Mouse (Mus musculus) kidney, adult 9 months (tissue): ENCODE results near the gene Gpr84.

ENCODE experiments used
- DNase-seq: peaks from one replicate; pipeline ENCODE4 v3.0.0; 2022

Gene Gpr84

DNA sequence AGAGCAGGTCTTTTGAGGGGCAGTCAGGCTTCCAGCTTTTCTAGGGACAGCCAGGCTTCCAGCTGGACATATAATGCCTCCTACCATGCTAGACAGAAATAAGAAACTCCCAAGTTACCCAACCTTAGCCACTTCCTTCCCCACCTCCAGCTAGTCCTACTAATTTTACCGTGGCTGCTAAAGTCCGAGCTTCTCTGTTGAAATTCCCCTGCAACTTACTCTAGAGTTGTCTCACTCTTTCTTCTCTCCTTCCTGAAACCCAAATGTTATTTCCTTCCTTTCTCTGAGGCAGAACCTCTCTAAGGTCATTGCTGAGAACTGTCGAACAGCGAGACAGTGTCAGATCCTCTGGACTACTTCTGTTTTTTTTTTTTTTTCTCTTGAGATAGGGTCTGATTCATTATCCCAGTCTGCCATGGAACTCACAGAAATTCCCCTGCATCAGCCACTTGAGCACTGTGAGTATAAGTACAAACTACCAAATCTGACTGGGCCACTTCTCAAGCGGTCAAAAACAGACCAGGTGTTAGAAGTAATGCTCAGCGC is at the start of gene Gpr84:
TSS of gene Gpr84 (minus strand) at position 248 of the 546 bp plus-strand sequence.
- no peak for DNase-seq

DNA sequence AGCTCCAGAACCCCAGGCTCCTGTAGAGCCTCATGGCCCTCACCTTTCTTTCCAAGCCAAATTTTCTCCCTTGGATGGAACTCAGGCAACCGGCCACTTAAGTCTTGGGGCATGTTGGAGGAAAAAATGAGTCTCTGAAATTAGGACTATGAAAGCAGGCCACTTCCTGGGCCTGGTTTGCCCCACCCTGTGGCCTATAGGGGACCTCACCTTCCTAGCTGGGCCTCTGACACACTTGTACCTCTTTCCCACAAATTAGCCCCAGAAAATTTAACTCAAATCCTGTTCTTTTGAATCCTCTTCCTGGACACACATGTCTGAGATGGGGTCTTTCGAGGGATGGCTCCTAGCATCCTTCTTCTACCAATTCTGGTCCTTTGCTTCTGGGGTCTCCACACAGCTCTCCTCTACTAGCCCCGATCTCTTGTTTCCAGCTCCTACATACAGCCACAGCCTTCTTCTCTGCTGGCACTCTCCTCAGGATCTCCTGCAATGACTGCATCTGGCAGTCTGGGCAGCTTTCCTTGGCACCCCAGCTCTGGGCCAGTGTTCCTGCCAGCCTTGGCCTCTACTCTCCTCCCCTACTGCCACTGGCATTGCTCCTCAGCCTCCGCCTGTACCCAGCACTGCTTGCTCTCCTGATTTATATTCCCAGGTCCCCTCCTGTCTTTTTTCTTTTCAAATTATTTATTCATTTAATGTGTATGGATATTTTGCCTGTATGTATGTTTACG is 49.6 kb upstream of the Gpr84 start:
- no peak for DNase-seq

DNA sequence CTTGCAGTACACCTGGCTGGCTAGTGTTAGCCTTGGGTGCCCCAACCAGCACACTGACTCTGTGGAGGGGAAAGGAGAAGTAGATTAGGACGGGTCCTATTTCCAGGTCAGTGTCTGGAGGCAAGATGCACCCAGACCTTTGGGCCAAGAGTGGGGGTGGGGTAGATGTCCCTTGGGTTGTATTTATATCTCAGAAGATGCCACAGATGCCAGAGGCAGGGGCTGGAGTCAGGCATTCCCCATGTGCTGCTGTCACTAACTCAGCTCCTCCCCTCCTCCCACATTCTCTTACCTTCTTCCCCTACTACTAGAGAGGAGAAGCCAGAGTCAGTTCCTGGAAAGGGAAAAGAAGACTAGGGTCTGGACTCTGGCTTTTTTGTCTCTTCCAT is 48.7 kb upstream of the Gpr84 start:
- DNase-seq, result no peak

DNA sequence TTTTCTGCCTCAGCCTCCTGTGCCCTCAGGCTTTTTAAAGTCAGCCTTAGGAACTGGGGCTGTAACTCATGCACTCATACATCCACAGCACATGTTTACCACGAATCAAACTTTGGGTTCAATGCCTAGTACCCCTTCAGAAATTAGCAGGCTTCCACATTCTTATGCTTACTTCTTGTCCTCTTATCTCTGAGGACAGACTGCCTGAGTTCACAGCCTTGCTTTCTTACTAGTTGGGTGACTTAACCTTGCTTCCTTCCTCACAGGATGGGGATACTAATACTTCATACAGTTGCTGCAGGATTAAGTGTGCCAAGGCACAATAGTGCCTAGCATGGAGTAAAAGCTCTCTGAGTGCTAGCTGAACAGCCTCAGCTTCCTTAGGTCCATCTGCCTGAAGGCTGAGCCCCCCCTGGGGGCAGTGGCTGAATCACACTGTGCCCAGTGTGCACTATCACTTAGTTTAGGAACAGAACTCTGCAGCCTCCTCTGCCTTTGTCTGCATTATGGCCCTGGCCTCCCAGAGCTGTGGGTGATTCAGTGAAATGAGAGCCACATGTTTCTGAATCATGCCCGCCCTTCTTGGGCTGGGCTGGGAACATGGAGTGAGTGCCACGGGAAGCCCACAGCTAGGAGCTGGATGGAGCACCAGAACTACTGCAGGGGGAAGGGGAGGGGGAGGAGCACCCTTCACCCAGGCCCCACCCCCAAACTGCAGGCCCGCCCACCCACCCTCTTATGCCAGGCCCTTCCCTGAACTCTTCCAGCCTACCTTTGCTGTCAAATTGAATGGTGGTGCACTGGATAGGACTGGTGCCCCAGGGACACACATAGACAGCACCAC is 48.1 kb upstream of the Gpr84 start:
- peak; percentile 38 for DNase-seq

DNA sequence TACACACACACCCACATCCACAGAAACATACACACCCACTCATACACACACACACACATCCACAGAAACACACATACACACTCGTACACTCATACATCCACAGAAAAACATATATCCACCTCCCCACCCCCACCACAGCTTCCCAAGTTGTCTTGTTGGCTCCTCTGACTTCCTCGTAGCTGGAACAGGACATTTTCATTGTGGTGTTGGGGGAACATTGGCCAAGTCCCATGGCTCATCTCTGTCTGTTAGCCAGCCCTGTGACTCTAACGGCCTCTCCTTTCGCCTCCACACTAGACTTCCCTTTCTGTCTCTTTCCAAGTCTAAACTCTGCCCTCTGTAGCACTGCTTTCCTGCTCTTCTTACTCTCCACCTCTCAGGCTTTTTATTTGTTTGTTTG is 47.4 kb upstream of the Gpr84 start:
- DNase-seq, result no peak

DNA sequence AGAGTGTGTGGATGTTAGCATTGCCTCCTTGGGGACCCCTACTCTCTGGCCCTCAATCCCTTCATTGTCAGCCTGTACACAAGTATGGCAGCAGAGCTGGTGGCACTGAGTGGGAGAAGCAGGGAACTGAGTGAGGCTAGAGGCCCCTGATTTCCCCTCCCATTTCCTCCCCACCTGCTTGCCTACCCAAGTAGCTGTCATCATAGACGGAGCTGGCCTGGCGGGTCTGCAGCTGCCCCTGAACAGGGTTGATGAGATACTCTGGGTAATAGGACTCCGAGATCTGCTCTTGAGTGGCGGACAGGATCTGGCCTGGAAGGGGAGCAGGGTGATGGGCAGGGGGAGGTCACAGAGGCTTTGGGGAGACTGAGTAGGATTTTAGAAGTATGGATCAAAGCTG is 45.7 kb upstream of the Gpr84 start:
- no peak for DNase-seq

DNA sequence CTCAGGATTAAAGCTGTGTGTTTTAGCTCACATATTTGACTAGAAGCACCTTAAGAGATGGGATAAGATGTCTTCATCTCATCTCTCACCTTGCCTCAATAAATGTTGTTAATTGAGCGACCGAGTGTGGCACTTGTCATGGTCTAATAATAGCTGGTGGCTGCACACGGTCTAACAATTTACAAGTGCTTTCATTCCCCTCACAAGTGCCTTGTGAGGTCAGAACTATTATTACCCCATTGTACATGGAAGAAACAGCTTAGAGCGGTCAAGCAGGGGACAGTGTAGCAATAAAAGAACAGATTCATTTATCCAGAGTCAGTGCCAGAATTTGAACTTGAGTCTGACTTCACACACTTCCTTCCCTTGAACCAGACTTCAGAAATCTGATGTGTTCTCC is 45.0 kb upstream of the Gpr84 start:
- DNase-seq, result no peak

DNA sequence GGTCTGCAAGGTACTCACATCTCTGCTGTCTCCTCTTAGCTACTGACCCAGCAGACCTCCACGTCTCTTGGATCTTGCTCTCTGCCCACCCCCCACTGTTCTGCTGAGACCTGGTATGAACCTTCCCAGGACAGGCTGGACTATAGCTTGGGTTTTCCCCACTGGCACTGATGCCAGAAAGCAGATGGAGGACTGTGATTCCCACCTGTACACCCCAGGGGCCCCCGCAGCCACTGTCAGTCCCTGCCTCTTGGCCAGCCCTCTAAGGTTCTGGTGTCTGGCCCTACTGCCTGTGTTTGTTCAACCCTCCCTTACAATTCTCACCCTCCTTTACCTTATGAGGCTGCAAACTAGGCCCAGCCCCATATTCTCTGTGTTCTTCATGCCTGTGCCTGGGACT is 44.3 kb upstream of the Gpr84 start:
- no peak for DNase-seq

DNA sequence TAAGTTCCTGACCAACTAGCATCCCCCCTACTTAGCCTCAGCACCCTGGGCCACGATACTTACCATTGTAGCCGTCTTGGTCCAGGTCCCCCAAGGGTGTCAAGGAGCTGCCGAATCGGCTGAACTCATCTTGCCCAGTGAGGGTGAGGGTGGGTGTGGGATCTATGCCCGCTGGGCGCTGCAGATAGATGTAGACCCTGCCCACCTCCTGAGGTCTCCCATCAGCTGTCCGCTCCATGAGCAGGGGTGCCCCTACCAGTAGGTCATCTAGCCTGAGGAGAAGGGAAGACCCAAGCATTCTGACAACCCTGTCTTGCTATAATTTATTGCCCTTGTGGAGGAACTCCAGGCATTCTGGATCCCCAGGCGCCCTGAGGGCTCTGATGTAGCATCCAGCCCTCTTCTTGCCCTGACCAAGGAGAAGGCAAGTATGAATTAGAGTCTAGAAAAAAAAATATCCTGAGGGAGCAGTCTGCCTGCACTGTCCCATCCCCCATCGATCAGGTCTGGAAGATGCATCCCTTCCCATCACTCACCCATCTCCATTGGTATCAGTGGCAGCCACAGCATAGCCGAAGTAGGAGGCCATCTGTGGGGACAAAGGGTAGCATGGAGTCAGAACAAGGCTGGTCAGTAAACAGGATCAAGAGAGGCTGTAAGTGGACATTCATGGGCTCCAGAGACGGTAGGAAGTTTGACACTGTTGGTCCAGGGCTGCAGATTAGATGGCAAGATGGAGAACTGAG is 43.3 kb upstream of the Gpr84 start:
- DNase-seq, result no peak

DNA sequence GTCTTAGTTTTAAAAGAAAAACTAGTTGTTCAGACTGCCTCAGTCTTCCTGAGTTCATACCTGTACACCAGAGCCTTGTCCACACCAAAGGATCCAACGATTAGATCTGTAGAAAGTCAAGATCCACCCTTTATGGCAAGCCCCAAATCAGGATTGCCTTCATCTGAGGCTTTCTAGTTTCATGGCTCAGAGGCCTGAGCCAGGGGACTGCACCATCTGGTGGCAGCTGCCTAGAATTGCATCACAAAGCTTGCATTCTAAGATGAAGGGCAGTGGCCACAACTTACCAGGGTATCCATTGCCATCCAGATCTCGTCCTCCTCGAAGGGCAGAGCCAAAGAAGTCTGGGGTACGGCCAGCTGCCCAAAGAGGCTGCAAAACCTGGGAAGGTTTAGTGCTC is 42.4 kb upstream of the Gpr84 start:
- DNase-seq, result peak; percentile 50

DNA sequence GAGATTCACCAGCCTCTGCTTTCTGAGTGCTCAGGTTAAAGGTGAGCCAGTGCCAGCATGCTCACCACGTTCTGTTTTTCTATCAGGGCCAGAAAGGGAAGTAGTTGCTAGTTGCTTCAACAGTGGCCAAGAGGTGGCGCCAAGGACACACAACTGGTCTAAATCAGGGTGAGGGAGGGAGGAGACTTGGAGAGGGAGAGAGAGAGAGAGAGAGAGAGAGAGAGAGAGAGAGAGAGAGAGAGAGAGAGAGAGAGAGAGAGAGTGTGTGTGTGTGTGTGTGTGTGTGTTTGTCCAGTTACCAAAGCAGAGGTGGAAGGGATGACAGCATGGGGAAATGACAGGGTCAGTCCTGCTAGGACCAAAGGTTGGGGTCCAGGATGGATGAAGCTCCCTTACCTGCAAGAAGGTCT is 36.9 kb upstream of the Gpr84 start:
- DNase-seq, result peak; percentile 71

DNA sequence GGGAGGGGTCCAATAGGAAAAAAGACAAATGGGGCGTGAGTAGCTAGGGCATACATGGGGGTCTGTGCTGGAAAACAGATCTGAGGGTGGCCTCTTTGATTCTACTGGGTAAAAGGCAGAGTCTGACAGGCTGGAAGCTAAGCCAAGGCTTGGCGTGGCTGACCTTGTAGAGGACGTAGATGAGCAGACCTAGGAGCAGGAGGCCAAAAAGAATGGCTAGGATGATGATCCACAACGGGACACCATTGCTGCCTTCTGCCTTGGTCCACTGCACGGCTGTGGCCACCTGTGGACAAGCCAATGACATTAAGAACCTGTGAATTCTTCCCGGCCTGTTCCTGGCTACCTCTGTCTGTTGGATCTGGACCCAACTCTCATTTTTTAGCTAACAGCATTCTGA is 35.4 kb upstream of the Gpr84 start:
- no peak for DNase-seq

DNA sequence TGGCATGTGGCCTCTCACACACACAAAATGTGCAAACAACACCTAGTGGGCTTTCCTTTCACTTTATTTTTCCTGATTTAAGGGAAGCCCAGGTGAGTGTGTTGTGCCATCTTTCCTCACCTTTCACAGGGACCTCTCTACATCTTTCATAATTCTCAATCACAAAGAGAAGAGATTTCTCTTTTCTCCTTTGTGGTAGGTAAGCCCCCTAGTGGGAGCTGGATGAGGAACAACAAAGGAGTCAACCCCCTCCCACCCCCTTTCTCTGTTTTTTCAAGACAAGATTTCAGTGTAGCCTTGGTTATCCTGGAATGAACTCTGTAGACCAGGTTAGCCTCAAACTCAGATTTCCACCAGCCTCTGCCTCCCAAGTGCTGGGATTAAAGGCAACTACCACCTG is 33.1 kb upstream of the Gpr84 start:
- DNase-seq, result no peak

DNA sequence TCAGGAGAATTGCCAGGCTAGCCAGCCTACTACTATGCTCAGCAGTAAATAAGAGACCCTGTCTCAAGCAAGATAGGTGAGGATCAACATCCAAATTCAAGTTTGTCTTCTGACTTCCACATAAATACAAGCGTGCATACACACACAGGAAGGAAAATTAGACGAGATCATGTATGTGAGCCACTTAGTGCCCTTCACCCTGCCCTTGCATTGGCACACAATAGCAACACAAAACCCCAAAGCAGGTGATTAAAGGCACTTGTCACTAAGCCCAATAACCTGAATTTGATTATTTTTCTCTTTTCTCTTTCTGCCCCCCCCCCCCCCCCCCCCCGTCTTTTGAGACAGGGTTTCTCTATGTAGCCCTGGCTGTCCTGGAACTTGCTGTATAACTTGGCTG is 32.6 kb upstream of the Gpr84 start:
- DNase-seq, result no peak

DNA sequence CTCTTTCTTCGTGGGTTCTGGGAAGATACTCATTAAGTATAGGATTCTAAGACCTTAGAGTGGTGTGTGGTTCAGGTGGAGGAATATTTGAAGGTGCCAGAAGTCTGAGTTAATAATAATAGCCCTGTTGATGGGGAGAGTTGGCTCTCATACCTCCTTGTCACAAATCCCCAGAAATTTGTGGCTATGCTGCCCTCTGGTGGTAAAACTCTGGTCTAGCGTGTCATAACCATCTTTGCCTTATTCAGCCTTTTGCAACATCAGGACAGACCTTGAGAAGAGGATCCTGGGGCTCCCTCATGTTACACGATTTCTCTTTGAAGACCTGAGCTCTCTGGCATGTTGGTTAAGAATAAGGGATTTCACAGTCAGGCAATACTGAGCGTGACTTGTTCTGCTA is 32.0 kb upstream of the Gpr84 start:
- peak; percentile 84 for DNase-seq

DNA sequence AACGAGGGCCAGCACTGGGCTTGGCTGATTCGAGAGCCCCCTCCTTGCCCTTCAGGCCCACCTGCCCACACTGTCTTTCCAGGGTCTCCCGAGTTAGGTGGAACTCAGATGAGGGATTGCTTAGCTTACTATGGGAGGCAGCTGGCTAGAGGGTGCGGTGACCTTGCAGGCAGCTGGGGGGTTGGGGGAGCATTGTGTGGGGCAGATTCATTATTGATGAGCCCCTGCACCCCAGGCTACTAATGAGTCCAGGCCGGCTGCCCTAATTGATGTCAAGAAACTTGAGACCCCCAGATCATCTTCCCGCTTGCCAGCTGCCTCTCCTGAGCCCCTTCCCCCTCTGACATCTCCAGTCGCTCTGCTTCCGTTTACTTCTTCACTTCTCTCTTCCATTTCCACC is 31.1 kb upstream of the Gpr84 start:
- DNase-seq, result no peak

DNA sequence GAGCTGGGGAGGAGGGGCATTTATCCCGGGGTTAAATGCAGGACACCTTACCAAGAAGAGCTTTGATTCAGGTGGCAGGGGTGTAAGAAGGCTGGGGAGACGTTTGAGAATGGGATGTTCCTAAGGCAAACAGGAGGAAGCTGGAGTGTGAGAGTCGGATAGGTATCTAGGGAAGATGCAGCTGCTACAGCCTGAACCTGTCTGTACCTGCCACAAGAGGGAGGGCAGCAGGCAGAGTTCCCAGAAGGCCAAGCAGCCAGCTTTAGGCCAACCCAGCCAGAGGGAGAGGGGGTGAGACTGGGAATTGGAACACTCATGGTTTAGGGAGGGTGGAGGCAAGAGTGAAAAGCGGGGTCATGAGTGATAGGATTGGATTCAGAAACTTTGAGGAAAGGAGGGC is 30.4 kb upstream of the Gpr84 start:
- no peak for DNase-seq

DNA sequence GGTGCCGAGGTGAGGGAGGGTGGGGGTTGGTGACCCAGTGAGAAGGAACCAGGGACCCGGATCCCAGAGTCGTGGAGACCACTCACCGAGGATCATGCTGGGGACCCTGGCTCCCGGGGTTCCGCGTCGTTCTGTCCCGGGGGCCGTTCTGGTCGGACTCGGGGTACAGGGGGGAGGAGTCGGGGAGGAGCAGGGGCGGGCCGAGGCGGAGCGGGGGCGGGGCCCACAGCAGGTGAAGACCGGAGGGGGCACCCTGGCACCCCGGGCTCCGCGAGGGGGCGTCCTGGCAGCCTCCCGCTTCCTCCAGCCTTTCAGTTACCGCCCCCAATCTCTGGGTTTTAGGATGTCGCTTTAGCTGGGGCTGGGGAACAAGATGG is 29.5 kb upstream of the Gpr84 start, which contains the start of gene Zfp385a:
TSS of gene Zfp385a (minus strand) at position 133 of the 377 bp plus-strand sequence.
- DNase-seq, result no peak

DNA sequence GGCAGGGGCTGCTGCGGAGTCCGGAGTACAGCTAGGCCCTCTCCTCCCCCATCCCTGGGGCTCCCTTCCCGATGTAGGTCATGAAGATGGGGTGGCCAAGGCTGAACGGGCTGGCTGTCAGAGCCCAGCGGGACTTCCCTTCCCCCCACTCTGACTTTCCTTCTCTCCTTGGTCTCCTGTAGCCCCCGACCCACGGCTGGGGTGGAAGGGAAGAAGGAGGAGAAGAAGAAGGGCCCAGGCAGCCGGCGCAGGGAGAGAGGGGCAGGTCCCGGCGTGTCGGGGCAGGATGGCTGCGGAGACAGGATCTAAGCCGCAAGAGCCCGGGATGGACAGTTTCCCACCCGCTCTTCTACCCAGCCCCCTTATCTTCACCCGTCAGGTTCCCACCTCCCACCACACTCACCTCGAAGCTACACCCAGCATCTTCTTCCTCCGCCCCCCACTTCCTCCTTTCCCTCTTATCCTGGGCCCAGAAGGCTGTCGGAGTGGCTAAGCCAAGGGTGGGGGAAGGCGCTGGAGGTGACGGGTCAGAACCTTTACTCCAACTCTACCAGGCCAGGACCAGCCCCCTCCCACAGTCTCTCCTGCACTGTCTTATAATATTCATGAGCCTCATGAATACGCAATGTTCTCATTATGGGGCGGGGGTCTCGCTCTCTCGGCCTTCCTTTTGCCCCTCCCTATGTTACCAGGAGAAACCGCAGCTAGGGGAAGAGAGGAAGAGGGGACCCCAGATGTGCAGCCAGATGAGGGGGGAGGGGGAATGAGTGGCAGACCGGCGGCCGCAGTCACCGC is 29.0 kb upstream of the Gpr84 start:
- DNase-seq, result no peak

DNA sequence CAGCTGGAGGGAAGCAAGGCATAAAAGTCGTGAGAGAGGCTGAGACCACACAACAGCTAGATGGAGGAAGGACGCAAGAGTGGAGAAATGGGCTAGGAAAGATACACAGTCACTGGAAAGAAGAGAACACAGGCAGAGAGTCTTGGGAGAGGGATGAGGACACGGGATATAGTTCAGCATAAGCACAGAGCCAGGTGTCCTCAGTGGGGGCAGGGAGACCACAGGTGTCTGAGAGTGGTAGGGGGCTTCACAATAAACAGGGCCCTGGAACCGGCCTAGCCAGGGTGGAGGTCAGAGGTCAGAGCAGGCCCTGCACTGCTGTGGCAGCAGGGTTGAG is 28.4 kb upstream of the Gpr84 start:
- DNase-seq, result no peak

DNA sequence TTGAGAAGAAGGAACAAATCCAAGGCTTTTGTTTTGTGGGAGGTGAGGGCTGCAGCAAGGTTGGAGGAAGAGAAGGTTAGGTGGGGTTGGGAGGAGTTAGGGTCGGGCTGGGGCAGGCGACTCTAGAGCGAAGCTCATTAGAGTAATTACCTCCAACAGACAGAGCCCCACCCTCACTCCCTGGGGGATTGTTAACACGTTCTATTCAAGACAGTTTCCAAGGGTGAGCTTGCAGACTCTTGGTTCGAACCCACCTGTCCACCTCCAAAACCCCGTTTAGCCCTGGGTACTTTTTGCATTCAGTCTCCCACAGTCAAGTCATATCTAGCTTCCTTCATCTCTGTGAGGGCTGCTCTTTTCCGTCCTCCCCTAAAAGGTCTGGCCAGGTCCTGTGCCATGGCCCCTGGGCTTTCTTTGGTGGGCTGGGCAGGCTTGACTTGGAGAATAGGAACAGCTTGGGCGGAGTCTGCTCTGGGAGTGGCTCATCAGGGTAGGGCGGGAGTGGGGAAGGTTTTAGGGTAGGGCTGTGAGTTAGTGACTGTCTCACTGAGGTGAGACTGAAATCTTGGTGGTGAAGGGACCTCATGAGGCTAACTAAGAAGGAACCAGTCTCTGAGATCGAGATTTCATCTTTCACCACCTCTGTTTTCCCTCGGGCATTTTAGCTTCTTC is 26.7 kb upstream of the Gpr84 start:
- no peak for DNase-seq
